Mouse (Mus musculus) layer of hippocampus, postnatal 10 days (tissue): ENCODE results near the gene Rasa2. TPM values are rescaled to one million over a fixed set of nuclear protein-coding genes. Genes with fewer than 3 reads are reported as not detected.
A peak's percentile ranks its signal among the peaks of the same experiment; 100 is the strongest.
"Not testable (repeated sequence)": the region's sequence is repeated elsewhere in the genome, so short reads cannot be mapped to it uniquely, and the experiment has no call there.

ENCODE experiments used
- DNase-seq, 2 experiments: peaks; one replicate each; pipeline ENCODE4 v3.0.0; 2021; ENCODE audit warnings: low spot score in 2 of 2
- total RNA-seq, 2 experiments: library from RNA; stranded (reverse); gene quantifications; 2 replicates each; pipeline ENCODE4 v1.2.3; 2021

Rasa2 gene
- total RNA-seq, 2 experiments from 2014 or later: 29.4 to 32.6 TPM

GRCm38 (mm10) chr9:96533476-96533875, 97.9 kb downstream of the Rasa2 start:
- no peak for DNase-seq

- no peak for DNase-seq
These were observed 98.9 kb downstream of the Rasa2 start for GRCm38 (mm10) chr9:96532531-96532930.

DNA sequence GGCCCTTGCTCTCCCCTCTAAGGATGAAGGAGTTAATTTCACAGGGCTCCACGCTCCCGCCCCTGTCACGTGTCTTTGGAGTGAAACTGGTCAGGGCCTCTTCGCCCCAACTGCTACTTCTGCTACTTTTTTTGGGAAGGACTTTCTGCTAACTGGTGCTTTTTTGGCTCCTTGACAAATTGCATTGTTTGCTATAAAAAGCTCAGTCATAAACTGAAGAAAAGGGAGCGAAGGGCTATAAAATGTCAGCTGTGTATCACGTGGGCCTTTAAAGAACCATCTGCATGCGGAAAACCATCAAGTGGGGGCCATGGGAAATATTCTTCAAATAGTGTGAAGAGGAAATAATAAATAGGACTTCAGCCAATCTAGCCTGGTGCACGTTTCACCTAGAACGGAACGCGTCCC, 100.7 kb downstream of the Rasa2 start:
- DNase-seq: peak; percentile 21 to 31

DNA sequence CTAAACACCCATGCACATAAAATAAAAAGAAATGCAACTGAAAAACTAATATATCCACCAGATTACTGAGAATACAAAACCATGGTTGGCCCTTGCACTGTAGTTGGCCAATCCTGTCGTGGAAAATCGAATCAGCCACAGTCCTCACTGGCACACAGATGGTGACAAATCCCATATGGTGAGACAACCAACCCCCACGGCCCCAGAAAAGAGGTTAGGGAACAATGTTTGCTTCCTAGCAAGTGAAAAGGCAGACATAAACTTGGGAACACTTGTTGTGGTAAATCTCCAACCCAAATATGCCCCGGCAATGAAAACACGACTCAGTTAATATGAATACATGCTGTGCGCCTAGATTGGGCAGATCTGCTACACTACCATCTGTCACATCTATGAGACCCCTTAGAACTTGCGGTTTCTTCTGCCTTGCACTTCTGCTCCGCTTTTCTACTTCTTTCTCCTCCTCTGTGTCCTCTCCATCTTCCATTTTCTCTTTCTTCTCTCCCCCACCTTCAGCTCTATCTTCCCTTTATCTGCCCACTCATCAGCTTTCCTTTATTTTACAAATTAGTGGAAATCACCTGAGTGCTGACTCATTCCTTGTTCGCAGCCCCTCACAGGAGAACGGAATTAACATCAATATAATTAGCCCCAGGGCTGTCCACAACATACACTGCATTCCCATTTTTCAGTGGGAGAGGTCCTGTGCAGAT, 101.3 kb downstream of the Rasa2 start:
- no peak for DNase-seq

DNA sequence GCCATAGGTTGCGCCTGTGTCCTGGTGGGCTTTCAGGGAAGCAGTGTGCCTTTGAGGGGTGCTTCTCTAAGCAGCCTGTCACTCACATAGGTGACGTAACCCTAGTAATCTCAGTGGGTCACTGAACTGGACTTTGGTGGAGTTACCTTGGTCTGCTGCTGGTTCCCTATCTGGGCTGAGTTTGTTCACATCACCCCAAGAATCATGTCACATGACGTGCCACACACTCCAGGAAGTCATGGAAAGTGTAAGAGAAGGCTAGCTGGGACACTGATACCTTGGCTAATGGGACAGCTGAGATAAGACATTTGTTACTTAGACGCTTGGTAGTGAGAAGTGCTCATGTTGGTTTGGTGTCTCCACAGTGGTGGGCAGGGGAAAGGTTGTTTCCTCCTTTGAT, 105.4 kb downstream of the Rasa2 start:
- no peak for DNase-seq

DNA sequence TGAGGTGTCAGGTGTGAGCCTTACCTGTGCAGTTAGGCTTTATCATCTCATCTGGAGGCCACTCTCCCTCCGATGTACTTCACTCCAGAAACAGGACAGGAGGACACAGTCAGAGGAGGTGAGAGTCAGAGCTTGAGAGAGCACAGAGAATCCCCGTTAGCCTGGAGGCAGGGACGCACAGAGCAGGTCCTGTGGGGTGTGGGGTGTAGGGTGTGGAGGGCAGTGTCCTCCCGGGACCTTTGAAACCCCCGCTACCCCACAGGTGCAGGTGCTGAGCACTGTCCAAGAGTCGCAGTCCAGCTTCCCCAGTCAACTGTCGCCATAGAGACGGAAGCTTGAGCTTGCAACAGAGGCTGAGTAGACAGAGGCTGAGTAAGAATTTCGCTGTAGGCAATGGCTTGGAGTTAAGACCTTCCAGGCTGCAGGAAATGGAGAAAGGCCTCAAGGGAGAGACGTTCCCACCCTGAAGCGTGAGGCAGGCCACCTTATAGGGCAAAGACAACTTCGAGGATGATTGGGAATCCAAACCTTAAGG, 106.4 kb downstream of the Rasa2 start, which contains the start of gene Gm28729:
Gene Gm28729, minus strand, starts transcription at position 293 of the 535 bp plus-strand sequence.
- no peak for DNase-seq

- DNase-seq: no peak
These were observed 108.3 kb downstream of the Rasa2 start for GRCm38 (mm10) chr9:96523148-96523547.

DNA sequence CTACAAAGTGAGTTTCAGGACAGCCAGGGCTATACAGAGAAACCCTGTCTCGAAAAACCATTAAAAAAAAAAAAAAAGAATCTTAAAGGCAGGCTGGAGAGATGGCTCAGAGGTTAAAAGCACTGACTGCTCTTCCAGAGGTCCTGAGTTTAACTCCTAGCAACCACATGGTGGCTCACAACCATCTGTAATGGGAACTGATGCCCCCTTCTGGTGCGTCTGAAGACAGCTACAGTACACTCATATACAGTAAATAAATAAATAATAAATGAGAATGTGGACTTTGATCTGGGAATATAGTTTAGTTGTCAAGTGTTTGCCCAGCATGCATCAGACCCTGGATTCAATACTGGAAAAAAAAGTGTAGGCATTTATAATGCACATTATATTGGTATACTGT, 109.8 kb downstream of the Rasa2 start:
- not testable (repeated sequence) for DNase-seq

- DNase-seq: no peak
These were observed 114.0 kb downstream of the Rasa2 start for GRCm38 (mm10) chr9:96517429-96517828.

DNA sequence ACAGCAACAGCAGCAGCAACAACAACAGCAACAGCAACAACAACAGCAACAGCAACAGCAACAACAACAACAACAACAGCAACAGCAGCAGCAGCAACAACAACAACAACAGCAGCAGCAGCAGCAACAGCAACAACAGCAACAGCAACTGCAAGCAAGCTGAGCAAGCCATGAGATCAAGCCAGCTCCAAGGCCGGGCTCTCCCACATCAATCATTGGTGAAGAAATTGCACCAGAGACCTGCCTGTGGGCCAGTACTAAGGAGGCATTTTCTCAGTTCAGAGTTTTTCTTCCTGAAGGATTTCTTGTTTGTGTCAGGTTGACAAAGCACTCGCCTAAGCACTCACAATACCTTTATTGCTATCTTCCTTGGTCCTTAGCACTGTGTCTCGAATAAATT, 114.6 kb downstream of the Rasa2 start:
- no peak for DNase-seq

- DNase-seq: no peak
These were observed 115.7 kb downstream of the Rasa2 start for GRCm38 (mm10) chr9:96515737-96516136.

DNA sequence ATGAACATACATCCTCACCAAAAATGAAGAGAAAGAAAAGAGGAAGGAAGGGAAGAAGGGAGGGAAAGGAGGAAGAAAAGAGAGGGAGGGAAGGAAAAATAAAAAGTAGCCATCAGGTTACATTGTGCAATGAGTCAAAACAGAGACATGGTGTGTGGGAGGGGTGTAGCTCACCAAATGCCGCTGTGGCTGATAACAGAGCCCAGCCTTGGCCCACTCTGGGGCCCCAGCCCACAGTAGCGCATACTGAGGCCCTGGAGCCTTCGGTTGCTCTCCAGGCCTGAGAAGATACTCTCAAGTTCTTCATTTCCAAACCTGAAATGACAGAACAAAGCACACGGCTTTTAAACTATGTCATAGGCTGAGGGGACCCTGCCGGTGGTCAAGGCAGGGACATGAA, 117.1 kb downstream of the Rasa2 start:
- no peak for DNase-seq

DNA sequence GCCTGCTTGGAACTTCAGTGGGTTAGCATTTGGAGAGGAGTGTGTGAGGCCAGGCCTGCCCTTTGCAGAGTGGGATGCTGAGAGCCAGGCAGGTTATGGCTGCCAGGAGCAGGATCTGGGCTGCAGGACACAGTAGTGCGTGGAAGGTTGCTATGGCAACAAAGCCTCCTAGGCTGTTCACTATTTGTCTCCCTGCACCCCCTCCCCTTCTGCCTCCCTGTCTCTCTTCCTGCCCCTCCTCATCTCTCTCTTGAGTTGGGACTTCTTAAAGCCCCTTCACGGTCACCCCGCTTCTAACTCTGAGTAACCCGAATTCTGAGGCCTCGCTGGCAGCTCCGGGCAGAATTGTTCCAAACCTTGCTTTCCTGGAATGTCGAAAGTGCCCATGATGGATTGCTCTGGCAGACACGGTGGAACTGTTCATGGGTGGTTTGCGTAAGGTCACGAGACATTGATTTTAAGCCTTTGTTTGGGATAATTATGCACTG, 125.4 kb downstream of the Rasa2 start:
- DNase-seq: peak; percentile 55 to 64

- no peak for DNase-seq
These were observed 126.3 kb downstream of the Rasa2 start for GRCm38 (mm10) chr9:96505156-96505555.

- DNase-seq: no peak
These were observed 127.1 kb downstream of the Rasa2 start for GRCm38 (mm10) chr9:96504116-96504895.

DNA sequence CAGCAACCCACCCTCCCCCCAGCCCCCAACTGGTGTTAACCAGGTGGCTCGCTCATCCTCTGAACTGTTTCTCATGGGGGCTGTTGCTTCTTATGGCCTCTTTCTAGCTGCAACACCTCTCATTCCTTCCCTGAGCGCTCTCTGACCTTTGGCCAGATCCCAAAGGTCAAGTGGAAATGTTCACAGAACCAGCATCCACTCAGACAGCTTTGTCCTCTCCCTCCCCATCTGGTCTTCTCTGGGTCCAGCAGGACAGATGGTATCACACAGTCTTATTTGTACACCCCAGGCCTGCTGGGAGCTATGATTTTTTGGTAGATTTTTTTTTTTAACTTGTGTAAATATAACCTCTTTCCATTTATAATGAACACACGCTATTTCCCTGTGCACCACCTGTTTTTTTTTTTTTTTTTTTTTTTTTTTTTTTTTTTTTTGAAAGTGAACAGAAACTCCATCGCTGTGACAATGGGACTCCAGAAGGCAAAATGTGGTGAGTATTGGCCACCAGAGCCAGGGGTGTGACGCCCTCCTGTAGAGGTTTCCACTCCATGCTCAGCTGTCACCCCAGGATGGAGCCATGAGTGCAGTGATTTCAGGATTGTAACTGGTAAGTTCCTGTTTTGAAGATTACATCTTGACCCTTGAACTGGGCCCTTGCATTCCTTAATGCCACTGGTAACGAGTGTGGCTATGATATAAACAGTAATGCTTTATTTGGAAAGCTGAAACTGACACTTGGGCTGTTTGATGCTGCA, 128.4 kb downstream of the Rasa2 start:
- DNase-seq: no peak

DNA sequence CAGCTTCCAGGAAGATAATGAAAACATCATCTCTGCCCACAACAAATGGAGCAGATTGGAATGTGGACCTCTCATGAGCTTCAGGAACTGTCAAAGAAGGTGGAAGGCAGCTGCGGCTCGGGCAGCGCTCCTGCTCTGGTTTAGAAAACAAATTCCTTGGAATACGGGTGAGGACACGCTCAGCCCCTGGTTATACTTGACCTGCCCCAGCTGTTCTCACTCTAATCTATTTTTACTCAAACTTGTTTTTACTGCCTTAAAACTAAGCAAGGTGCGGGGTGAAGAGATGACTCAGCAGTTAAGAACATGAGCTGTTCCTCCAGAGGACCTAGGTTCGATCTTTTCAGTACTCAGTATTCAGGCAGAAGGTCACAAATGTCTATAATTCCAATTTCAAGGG, 130.2 kb downstream of the Rasa2 start:
- DNase-seq: no peak

DNA sequence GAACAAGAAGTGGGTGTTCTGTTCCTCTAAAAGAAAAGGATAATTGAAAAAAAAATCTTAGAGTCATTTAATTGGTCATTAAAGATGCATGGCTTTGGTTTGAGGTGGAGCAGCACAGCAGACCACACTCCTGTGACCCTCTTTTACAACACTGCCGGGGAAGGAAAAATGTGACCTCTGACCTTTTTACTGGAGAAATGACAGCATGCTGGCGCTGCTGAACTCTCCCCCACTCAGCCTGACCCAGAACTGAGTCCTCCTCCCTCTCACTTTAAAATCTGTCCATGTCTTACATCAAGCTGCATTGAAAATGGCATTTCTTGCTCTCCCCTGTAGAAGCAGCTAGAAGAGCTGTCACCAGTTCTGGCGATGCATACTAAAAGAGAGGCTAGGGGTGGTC, 138.2 kb downstream of the Rasa2 start:
- DNase-seq: no peak

DNA sequence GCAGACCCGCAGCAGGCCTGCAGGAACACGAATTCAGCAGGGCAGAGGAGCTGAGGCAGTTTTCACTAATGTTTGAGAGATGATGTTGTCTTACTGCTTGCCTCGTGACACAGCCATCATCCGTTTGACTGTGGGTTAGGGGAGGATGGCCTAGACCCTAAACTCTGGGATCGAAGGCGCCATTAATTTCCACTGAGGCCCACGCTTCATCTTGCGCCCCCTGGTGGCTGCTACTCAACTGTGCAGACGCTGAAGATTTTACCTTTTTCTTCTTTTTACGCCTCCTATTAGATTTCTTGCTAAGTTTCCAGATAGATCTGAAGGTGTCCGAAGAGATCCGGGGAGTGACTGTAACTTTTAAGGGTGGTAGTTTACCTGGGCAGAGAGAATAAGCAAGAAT, 139.6 kb downstream of the Rasa2 start:
- DNase-seq: peak; percentile 35 to 56
